Mouse (Mus musculus) lung, embryonic 14.5 days (tissue): ENCODE measurements around the gene Kcnk10. TPM values are rescaled to one million over a fixed set of nuclear protein-coding genes. Genes with fewer than 3 reads are reported as not detected.

Experiments used
- ATAC-seq: fragments of 200-750 bp; cut with Nextera tagmentation; 2 replicates; pipeline ENCODE4 v1.8.0; 2017; ENCODE audit warnings: mild to moderate bottlenecking, moderate TSS enrichment, moderate library complexity; ENCODE audit not compliant: insufficient read depth
- DNase-seq: peaks from one replicate; pipeline ENCODE4 v3.0.0-alpha.2; 2015
- H3K27ac ChIP-seq: fragments of 300-500 bp; sonication (generic); 2 replicates; pipeline ENCODE4 v1.5.1; 2014; ENCODE audit warnings: low read depth, mild to moderate bottlenecking, moderate library complexity
- H3K27me3 ChIP-seq: fragments of 300-500 bp; sonication (generic); 2 replicates; pipeline ENCODE4 v1.6.1; 2014; ENCODE audit warnings: low read length, control low read depth; ENCODE audit not compliant: insufficient read depth
- H3K36me3 ChIP-seq: fragments of 300-500 bp; sonication (generic); 2 replicates; pipeline ENCODE4 v1.6.1; 2014; ENCODE audit warnings: control low read depth; ENCODE audit not compliant: insufficient read depth
- H3K4me1 ChIP-seq: fragments of 300-500 bp; sonication (generic); 2 replicates; pipeline ENCODE4 v1.6.1; 2014; ENCODE audit warnings: antibody characterized with exemption, control low read depth; ENCODE audit not compliant: insufficient read depth
- H3K4me2 ChIP-seq: fragments of 300-500 bp; sonication (generic); 2 replicates; pipeline ENCODE4 v1.6.1; 2014; ENCODE audit warnings: mild to moderate bottlenecking
- H3K4me3 ChIP-seq: fragments of 300-500 bp; sonication (generic); 2 replicates; pipeline ENCODE4 v1.5.1; 2014; ENCODE audit warnings: low read depth, low read length
- H3K9ac ChIP-seq: fragments of 300-500 bp; sonication (generic); 2 replicates; pipeline ENCODE4 v1.6.1; 2014
- H3K9me3 ChIP-seq: fragments of 300-500 bp; sonication (generic); 2 replicates; pipeline ENCODE4 v1.6.1; 2016; ENCODE audit warnings: low read depth, low read length, control low read depth
- CTCF ChIP-seq: IDR thresholded peaks from 2 replicates; pipeline ENCODE4 v1.5.1; 2016; ENCODE audit warnings: antibody characterized with exemption, low read depth
- WGBS: fragments of 180-500 bp; shearing (Covaris S2); extraction: QIAGEN DNeasy Blood & Tissue Kit; methylation state at CpG from one replicate; pipeline ENCODE4 v1.1.7; 2014; 5-methylcytosine and 5-hydroxymethylcytosine counted together
- polyA plus RNA-seq: library from polyadenylated mRNA; unstranded; fragments of >200 nt; fragmentation: Nextera tagmentation; extraction: Ambion mirVana; gene quantifications from 2 replicates; pipeline ENCODE4 v1.2.1, GENCODE M21; 2014

Gene Kcnk10
- polyA plus RNA-seq, 1 experiment from 2014 or later = 0.03 TPM

- TF ChIP-seq CTCF = no peak
- no peak for ATAC-seq
Measured at GRCm38 (mm10) chr12:98610341-98610740, 32.2 kb upstream of the Kcnk10 start.

GRCm38 (mm10) chr12:98606595-98607290 lies 28.6 kb upstream of the Kcnk10 start:
- H3K9ac ChIP-seq = no peak overlapping the region
- no peaks in the 10 kb centered on the region for H3K36me3 ChIP-seq
- H3K4me2 ChIP-seq = no peak overlapping the region
- 58% methylated on average over 5 of the region's 5 CpGs for WGBS
- H3K4me3 ChIP-seq = no peak overlapping the region
- DNase-seq = no peak
- H3K9me3 ChIP-seq = no peaks in the 10 kb centered on the region
- no peak overlapping the region for H3K27ac ChIP-seq
- no peaks in the 10 kb centered on the region for H3K27me3 ChIP-seq
- no peak for TF ChIP-seq CTCF
- no peaks in the 10 kb centered on the region for H3K4me1 ChIP-seq
- no peak for ATAC-seq

More at GRCm38 (mm10) chr12:98610341-98610740, 32.2 kb upstream of the Kcnk10 start:
- Histone ChIP-seq H3K27me3 (no peaks in the 10 kb centered on the region), H3K4me1 (no peaks in the 10 kb centered on the region), H3K27ac (no peak overlapping the region), H3K9ac (no peak overlapping the region), H3K36me3 (no peaks in the 10 kb centered on the region), H3K9me3 (no peaks in the 10 kb centered on the region), H3K4me2 (no peak overlapping the region), H3K4me3 (no peak overlapping the region)
- DNase-seq = no peak
- WGBS = 67% methylated on average over 3 of the region's 3 CpGs

- ATAC-seq (no peak), DNase-seq (no peak)
- no peak overlapping the region for H3K4me3 ChIP-seq
- no peak overlapping the region for H3K9ac ChIP-seq
- H3K36me3 ChIP-seq = no peaks in the 10 kb centered on the region
- H3K9me3 ChIP-seq = no peaks in the 10 kb centered on the region
- no peaks in the 10 kb centered on the region for H3K4me1 ChIP-seq
- TF ChIP-seq CTCF = no peak
- 59% methylated on average over 1 of the region's 1 CpGs for WGBS
- no peak overlapping the region for H3K4me2 ChIP-seq
- no peak overlapping the region for H3K27ac ChIP-seq
- H3K27me3 ChIP-seq = no peaks in the 10 kb centered on the region
Measured at GRCm38 (mm10) chr12:98605264-98605663, 27.2 kb upstream of the Kcnk10 start.

GRCm38 (mm10) chr12:98602114-98602513 lies 24.0 kb upstream of the Kcnk10 start:
- Histone ChIP-seq H3K27ac (no peak overlapping the region), H3K4me3 (no peak overlapping the region), H3K9ac (no peak overlapping the region), H3K4me2 (no peak overlapping the region), H3K27me3 (no peaks in the 10 kb centered on the region), H3K36me3 (no peaks in the 10 kb centered on the region), H3K9me3 (no peaks in the 10 kb centered on the region), H3K4me1 (no peaks in the 10 kb centered on the region)
- 13% methylated on average over 6 of the region's 6 CpGs for WGBS
- no peak for TF ChIP-seq CTCF
- DNase-seq = peak; percentile 27
- peak; percentile 68; the same call in 1 of the 2 replicates for ATAC-seq

GRCm38 (mm10) chr12:98600861-98601260 lies 22.8 kb upstream of the Kcnk10 start:
- H3K4me3 ChIP-seq = no peak overlapping the region
- H3K27me3 ChIP-seq = no peaks in the 10 kb centered on the region
- H3K27ac ChIP-seq = no peak overlapping the region
- no peak for TF ChIP-seq CTCF
- no peak overlapping the region for H3K4me2 ChIP-seq
- DNase-seq (no peak), ATAC-seq (no peak)
- H3K4me1 ChIP-seq = no peaks in the 10 kb centered on the region
- 77% methylated on average over 5 of the region's 5 CpGs for WGBS
- no peaks in the 10 kb centered on the region for H3K9me3 ChIP-seq
- H3K36me3 ChIP-seq = no peaks in the 10 kb centered on the region
- no peak overlapping the region for H3K9ac ChIP-seq

GRCm38 (mm10) chr12:98591016-98591415 lies 12.9 kb upstream of the Kcnk10 start:
- WGBS = 75% methylated on average over 2 of the region's 2 CpGs
- TF ChIP-seq CTCF = no peak
- H3K27ac ChIP-seq = no peak overlapping the region
- H3K36me3 ChIP-seq = no peaks in the 10 kb centered on the region
- no peaks in the 10 kb centered on the region for H3K27me3 ChIP-seq
- H3K9ac ChIP-seq = no peak overlapping the region
- ATAC-seq (no peak), DNase-seq (no peak)
- no peak overlapping the region for H3K4me3 ChIP-seq
- H3K4me1 ChIP-seq = no peaks in the 10 kb centered on the region
- H3K4me2 ChIP-seq = no peak overlapping the region
- H3K9me3 ChIP-seq = no peaks in the 10 kb centered on the region; the same call in 1 of the 2 replicates

GRCm38 (mm10) chr12:98588573-98588972 lies 10.5 kb upstream of the Kcnk10 start:
- 57% methylated on average over 6 of the region's 6 CpGs for WGBS
- no peaks in the 10 kb centered on the region for H3K27me3 ChIP-seq
- H3K4me1 ChIP-seq = no peaks in the 10 kb centered on the region
- no peak overlapping the region for H3K9ac ChIP-seq
- no peak for ATAC-seq
- no peaks in the 10 kb centered on the region; the same call in 1 of the 2 replicates for H3K9me3 ChIP-seq
- H3K36me3 ChIP-seq = no peaks in the 10 kb centered on the region
- DNase-seq = peak; percentile 88
- H3K27ac ChIP-seq = no peak overlapping the region
- H3K4me3 ChIP-seq = no peak overlapping the region
- no peak for TF ChIP-seq CTCF
- H3K4me2 ChIP-seq = no peak overlapping the region
